21 mouse cellular contexts compared by ENCODE assay signal in genomic region chr1:127946615-127947249, GRCm38 (mm10).
DNase-seq lines count a peak whose midpoint lies in the region; ATAC-seq and TF ChIP-seq lines count a peak whose summit lies in the region.
"Had no signal": no experiment of that assay in that cellular context is flagged by ENCODE, and none has a peak within 500 bp of the region (broad histone marks: within the 10 kb centered on the region; RNA-seq: fewer than 3 reads in every experiment).

No protein-coding gene starts in this region.

- DNase-seq in left cerebral cortex, adult 2 months (ENCODE audit: extremely low spot score in 1 of 2, low spot score in 2 of 2), result no peak
- no peak for DNase-seq in left cerebral cortex, postnatal 14 days (ENCODE audit: low spot score in 2 of 2)
- DNase-seq in lung, postnatal 0 days (ENCODE audit: low spot score), result peak; percentile 24
- DNase-seq in lung, postnatal 14 days, result no peak
- no peak for DNase-seq in urinary bladder, postnatal 10 days (ENCODE audit: low spot score)
- DNase-seq: adrenal gland, postnatal 25 days; cerebellum, adult 11-12 months; cerebellum, postnatal 25 days; gastrocnemius, postnatal 10 days; heart, adult 2 months; heart, postnatal 4 days; kidney, adult 9 months; right cerebral cortex, adult 18-20 months; thymus, postnatal 36 days had no signal

- H3K27me3 ChIP-seq in hindbrain, embryonic 16.5 days (replicated peaks; ENCODE audit: control insufficient read depth, insufficient read depth, low read length), result no peaks in the 10 kb centered on the region
- no peaks in the 10 kb centered on the region for H3K27me3 ChIP-seq in hindbrain, embryonic 13.5 days
- H3K27me3 ChIP-seq in lung, postnatal 0 days (replicated peaks; ENCODE audit: insufficient read depth, low read length), result no peaks in the 10 kb centered on the region
- H3K27me3 ChIP-seq: CH12.LX; midbrain, embryonic 13.5 days; neural tube, embryonic 13.5 days had no signal

- H3K27ac ChIP-seq in hindbrain, embryonic 16.5 days (ENCODE audit: low read depth, low read length), result 0 out of 2 replicates have a peak overlapping the region, but pooled peaks have one; percentile 36
- H3K27ac ChIP-seq in hindbrain, embryonic 13.5 days, result no peak overlapping the region
- peak overlapping the region; percentile 80 for H3K27ac ChIP-seq in left cerebral cortex, adult 2 months
- H3K27ac ChIP-seq in lung, postnatal 0 days (ENCODE audit: low read length), result no peak overlapping the region
- H3K27ac ChIP-seq: forebrain, embryonic 10.5 days; heart, adult 2 months; liver, embryonic 14.5 days; midbrain, embryonic 13.5 days; neural tube, embryonic 13.5 days had no signal

- H3K9ac ChIP-seq in hindbrain, embryonic 16.5 days (ENCODE audit: low read depth, low read length), result no peak overlapping the region
- H3K9ac ChIP-seq in hindbrain, embryonic 13.5 days, result no peak overlapping the region
- H3K9ac ChIP-seq in lung, postnatal 0 days (replicated peaks; ENCODE audit: low read depth), result no peak overlapping the region
- H3K9ac ChIP-seq: liver, embryonic 14.5 days; midbrain, embryonic 13.5 days; neural tube, embryonic 13.5 days had no signal

- H3K4me3 ChIP-seq in hindbrain, embryonic 16.5 days (ENCODE audit: low read length), result no peak overlapping the region
- no peak overlapping the region for H3K4me3 ChIP-seq in hindbrain, embryonic 13.5 days
- no peak overlapping the region for H3K4me3 ChIP-seq in left cerebral cortex, adult 2 months
- no peak overlapping the region for H3K4me3 ChIP-seq in lung, postnatal 0 days (ENCODE audit: low read depth, low read length)
- H3K4me3 ChIP-seq: forebrain, embryonic 10.5 days; heart, adult 2 months; midbrain, embryonic 13.5 days; neural tube, embryonic 13.5 days had no signal

- peaks cover 19% of the 10 kb centered on the region for H3K36me3 ChIP-seq in hindbrain, embryonic 16.5 days (ENCODE audit: control insufficient read depth, insufficient read depth, low read length)
- peaks cover 43% of the 10 kb centered on the region for H3K36me3 ChIP-seq in hindbrain, embryonic 13.5 days
- no peaks in the 10 kb centered on the region; the same call in none of the 2 replicates for H3K36me3 ChIP-seq in lung, postnatal 0 days (ENCODE audit: insufficient read depth, low read length)

- 85% methylated on average over 5 of the region's 5 CpGs for WGBS in hindbrain, embryonic 16.5 days
- WGBS in hindbrain, embryonic 13.5 days, result 90% methylated on average over 5 of the region's 5 CpGs
- 64% methylated on average over 5 of the region's 5 CpGs for WGBS in lung, postnatal 0 days

- no peaks in the 10 kb centered on the region for H3K9me3 ChIP-seq in hindbrain, embryonic 16.5 days (ENCODE audit: control insufficient read depth, low read length)
- no peaks in the 10 kb centered on the region for H3K9me3 ChIP-seq in hindbrain, embryonic 13.5 days
- no peaks in the 10 kb centered on the region for H3K9me3 ChIP-seq in lung, postnatal 0 days (ENCODE audit: low read length)
- H3K9me3 ChIP-seq: midbrain, embryonic 13.5 days had no signal

- intact Hi-C loops in left cerebral cortex, adult 2 months (cut with DNase I), result loop anchor here (2.0 kb wide), 2 partner anchors 28 to 130 kb away; no protein-coding TSS in a partner anchor
- intact Hi-C loops in left cerebral cortex, postnatal 14 days (cut with DNase I), result loop anchor here (5.0 kb wide), 3 partner anchors 71 to 191 kb away; no protein-coding TSS in a partner anchor

- ATAC-seq in hindbrain, embryonic 16.5 days, result no peak
- no peak for ATAC-seq in hindbrain, embryonic 13.5 days (ENCODE audit: low FRiP score)
- peak; percentile 56 for ATAC-seq in lung, postnatal 0 days
- ATAC-seq: midbrain, embryonic 13.5 days had no signal

- no peaks in the 10 kb centered on the region for H3K4me1 ChIP-seq in hindbrain, embryonic 16.5 days (ENCODE audit: control insufficient read depth, insufficient read depth, low read depth, low read length)
- H3K4me1 ChIP-seq in hindbrain, embryonic 13.5 days (replicated peaks), result no peaks in the 10 kb centered on the region; the same call in 1 of the 2 replicates
- no peaks in the 10 kb centered on the region for H3K4me1 ChIP-seq in lung, postnatal 0 days (ENCODE audit: insufficient read depth, low read depth, low read length)
- H3K4me1 ChIP-seq: forebrain, embryonic 10.5 days; midbrain, embryonic 13.5 days; neural tube, embryonic 13.5 days had no signal

- no peak for TF ChIP-seq EP300 in lung, postnatal 0 days (IDR thresholded peaks at IDR 0.05)

- H3K4me2 ChIP-seq in hindbrain, embryonic 16.5 days (ENCODE audit: low read length), result no peak overlapping the region
- no peak overlapping the region for H3K4me2 ChIP-seq in hindbrain, embryonic 13.5 days
- no peak overlapping the region for H3K4me2 ChIP-seq in lung, postnatal 0 days (replicated peaks; ENCODE audit: low read depth, low read length)
- H3K4me2 ChIP-seq: midbrain, embryonic 13.5 days; neural tube, embryonic 13.5 days had no signal

- no peak for TF ChIP-seq CTCF in left cerebral cortex, adult 2 months (IDR thresholded peaks at IDR 0.05)
- no peak for TF ChIP-seq CTCF in lung, postnatal 0 days (IDR thresholded peaks at IDR 0.05)

Comparison
In these comparisons a context has a peak if more than half of its experiments do, and no peak if none do; other contexts are left out.
1. H3K27ac ChIP-seq: peak in hindbrain, embryonic 16.5 days (single experiment) and left cerebral cortex, adult 2 months (single experiment); none in hindbrain, embryonic 13.5 days (single experiment) and lung, postnatal 0 days (single experiment).